Mouse (Mus musculus) c-Kit-positive CD71-negative TER-119-negative erythroid progenitor cells, embryonic 14.5 days (primary cell): ENCODE results near the gene Mbd3.

Experiments used
- DNase-seq: peaks from one replicate; pipeline ENCODE4 v3.0.0-alpha.2; 2013; ENCODE audit warnings: low read depth

The Mbd3 gene

DNA sequence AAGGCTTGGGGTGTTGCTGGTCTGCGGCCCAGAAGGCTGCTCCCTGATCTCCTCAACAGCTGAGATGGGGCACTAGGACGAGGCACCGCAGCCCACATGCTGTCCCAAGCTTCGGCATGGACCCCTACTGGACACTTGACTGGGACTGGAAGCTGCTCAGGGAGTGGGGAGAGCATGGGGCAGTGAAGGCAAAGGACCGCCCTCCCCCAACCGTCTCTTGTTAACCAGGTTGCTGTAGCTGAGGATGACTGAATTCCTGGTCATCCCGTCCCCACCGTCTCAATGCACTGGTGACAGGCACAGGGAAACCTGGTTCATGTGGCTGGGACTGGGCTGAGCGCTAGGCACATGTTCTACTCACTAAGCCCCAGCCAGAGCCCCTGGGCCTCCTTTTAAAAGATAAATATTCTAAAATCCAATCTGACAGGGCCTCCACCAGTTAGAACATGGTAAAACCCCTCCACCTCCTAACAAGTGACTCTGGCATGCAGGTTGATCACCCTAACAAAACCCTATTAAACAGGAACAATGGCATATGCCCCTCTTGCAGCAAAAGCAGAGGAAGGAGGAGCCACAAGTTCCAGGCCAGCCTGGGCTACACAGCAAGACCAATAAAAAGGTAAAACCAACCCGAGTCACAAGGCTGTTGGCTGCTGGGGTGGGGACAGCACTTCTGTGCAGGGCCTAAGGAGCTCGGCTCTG, 2.4 kb downstream of the Mbd3 start:
- no peak for DNase-seq

DNA sequence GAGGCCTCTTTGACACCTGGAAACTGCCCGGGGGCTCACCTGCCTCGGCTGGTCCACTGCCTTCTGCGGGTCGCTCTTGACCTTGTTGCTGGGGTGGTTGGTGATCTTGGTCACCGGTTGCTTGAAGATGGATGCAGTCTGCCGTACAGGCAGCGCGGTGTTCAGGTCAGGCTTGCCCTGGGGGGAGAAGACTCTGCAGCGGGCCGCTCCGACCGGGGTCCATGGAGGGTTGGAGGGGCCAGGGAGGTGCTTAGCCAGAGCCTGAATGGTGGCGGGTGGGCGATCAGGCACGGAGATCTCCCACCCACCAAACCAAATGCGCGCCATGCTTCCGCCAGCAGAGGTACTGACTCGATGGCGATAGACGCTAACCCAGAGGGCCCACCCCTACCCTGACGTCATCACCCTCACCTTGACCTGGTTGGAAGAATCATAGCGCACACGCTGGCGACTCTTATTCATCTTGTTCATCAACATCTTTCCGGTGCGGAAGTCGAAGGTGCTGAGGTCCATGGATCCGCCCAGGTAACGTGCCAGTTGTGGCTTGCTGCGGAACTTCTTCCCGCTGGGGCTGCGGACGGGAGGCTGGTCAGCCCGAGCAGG, 4.2 kb downstream of the Mbd3 start:
- DNase-seq, result no peak

DNA sequence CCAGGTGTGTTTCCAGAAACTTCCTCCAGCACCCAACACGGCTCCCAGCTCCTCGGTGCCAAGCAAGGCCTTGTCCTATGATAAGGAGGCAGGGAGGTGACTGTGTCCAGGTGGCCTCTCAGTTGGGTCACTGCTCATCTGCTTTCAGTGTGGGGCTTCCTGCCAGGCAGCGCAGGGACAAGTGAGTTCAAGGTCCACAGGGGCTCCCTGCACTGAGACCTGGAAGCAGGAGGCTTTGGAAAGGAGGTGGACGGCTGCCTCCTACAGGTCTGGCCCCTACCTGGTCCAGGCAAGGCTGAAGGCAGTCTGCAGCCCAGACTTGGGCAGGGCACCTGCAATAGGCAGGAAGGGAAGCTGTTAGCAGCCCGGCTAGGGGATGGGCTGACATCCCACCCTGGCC, 6.7 kb downstream of the Mbd3 start:
- no peak for DNase-seq

DNA sequence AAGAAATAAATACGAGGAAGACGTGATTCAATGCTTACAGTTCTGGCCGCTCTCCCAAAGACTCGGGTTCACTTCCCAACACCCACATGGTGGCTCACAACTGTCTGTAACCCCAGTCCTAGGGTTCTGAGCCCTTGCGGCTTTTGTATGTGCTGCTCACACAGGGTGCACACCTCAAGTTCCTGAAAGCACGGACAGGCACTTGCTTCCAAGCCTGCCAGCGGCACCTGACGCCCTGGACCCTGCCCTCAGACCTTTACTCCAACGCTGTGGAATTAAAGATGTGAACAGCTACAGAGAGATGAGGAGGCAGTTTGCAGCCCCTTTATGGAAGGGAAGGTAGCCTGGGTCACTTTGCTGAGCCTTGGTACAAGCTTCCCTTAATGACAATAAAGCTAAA, 8.7 kb downstream of the Mbd3 start:
- DNase-seq, result no peak

GRCm38 (mm10) chr10:80389185-80389708, 10.1 kb downstream of the Mbd3 start:
- no peak for DNase-seq

GRCm38 (mm10) chr10:80388731-80389130, 10.6 kb downstream of the Mbd3 start:
- no peak for DNase-seq

DNA sequence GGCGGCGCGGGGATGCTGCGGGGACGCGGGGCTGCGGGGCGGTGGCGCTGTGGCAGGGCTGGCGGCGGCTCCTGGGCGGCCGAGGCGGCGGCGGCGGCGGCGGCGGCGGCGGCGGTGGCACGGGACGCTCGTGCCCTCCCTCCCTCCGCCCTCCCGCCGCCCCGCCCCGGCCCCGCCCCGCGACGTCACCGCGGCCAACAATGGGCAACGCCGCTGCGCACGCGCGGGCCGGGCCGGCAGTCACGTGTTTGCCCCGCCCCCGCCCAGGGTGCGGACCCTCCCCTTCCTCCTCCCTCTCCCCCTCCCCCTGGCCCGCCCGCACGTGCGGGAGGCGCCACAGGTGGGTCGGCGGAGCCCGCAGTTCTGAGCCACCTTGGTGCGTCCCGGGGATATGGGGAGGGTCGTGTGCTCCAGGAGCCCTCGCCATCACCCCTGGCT, 11.8 kb downstream of the Mbd3 start, which contains the start of gene Mex3d:
Gene Mex3d (minus strand): TSS at position 138 of the 438 bp plus-strand sequence.
- DNase-seq, result peak; percentile 65

GRCm38 (mm10) chr10:80386735-80387471, 12.4 kb downstream of the Mbd3 start:
- DNase-seq, result no peak

GRCm38 (mm10) chr10:80385811-80386734, 13.3 kb downstream of the Mbd3 start:
- no peak for DNase-seq

DNA sequence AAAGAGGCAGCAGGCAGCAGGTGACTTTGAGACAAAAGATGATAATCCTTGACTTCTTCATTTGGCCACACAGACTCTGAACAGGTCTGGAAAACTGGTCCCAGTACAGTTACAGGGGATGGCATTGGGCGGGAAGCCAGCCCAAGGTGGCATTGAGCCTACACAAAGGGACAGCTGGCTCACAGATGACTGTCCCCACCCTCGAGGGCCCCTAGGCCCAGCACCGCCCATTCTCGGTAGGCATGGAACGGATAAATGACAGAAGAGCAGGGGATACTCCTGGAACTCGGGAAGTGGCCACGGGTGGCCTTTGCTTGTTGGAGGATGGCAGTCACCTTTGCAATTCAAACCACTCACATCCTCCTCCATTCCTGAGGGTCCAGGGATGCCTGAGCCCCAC, 14.0 kb downstream of the Mbd3 start:
- DNase-seq, result no peak

DNA sequence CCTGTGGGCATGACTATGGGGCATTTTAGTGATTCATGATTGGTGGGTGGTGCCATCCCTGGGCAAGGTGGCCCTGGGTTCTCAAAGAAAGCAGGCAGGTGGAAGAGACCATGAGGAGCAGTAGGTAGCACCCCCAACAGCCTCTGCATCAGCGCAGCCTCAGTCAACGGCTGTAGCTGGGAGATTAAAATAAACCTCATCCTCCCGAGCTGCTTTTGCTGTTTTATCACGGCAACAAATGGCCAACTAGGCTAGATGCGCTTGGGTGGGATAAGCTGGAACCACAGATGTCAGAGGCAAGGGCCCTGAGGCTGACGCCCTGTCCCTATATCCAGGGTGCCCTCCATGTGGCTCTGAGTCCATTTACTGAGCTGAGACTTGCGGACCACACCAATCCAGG, 14.6 kb downstream of the Mbd3 start:
- DNase-seq, result no peak

- no peak for DNase-seq
Observed at GRCm38 (mm10) chr10:80384115-80384639, 15.2 kb downstream of the Mbd3 start.

GRCm38 (mm10) chr10:80383431-80383830, 15.9 kb downstream of the Mbd3 start:
- DNase-seq, result no peak

DNA sequence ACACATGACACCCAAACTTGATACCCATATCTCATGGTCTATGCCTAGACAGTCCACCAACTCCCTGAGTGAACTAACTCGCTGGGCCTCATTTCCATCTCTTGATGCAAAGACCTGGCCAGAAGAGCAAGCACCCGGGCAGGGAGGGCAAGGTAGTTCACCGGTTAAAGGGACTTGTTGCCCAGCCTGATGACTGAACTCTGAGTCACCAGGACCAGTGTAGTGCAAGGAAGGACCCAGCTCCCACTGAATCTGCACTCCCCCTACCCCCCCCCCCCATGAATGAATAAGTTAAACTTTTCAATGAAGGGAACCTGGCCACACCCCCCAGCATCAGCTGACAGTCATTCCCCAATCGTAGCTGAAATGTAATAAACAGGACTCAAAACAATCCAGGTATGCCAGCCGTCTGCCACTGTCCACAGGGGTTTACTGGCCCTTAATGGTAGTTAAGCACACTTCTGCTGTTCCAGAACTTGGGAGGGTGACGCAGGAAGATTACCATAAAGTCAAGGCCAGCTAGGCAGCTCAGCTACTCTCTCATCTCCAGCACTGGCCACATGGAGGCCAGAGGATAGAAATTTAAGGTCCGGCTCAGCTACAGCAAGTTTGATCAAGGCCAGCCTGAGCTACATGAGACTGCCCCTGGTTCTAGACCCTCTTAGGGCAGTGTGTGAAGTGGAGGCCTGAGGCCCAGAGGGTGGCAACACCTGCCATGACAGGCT, 16.5 kb downstream of the Mbd3 start:
- no peak for DNase-seq

DNA sequence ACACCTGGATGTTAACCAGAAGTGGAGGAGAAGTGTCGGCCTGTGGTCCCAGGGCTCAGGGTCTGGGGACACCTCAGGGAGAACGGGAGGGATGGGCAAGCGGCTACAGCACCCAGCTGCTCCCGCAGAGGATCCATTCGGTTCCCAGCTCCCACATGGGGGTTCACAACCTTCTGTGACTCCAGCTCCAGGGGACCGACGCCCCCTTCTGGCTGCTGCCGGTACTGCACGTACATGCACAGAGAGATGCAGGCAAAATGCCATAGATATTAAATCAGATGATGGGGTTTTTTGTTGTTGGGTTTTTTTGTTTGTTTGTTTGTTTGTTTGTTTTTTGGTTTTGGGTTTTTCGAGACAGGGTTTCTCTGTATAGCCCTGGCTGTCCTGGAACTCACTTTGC, 21.6 kb downstream of the Mbd3 start:
- DNase-seq, result no peak

GRCm38 (mm10) chr10:80376160-80376559, 23.2 kb downstream of the Mbd3 start:
- peak; percentile 89 for DNase-seq

GRCm38 (mm10) chr10:80374063-80374462, 25.3 kb downstream of the Mbd3 start:
- peak; percentile 79 for DNase-seq

DNA sequence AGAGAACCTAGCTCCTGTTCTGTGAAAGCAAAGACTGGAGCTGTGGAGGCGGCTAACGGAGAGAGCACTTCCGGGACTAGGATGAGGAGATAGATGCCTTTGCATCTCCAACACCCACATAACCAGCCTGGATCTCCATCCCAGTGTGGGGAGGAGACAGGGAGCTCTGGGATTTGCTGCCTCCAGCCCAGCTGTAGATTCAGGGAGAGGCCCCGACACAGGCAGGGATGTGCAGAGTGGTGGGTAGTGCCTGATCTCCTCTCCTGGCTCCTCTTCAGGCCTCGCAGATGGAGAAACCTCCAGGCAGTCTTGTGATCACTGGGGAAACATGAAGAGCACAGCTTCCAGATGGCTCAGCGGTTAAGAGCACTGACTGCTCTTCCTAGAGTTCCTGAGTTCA, 26.6 kb downstream of the Mbd3 start:
- no peak for DNase-seq

- DNase-seq, result no peak
Observed at GRCm38 (mm10) chr10:80371983-80372382, 27.4 kb downstream of the Mbd3 start.

DNA sequence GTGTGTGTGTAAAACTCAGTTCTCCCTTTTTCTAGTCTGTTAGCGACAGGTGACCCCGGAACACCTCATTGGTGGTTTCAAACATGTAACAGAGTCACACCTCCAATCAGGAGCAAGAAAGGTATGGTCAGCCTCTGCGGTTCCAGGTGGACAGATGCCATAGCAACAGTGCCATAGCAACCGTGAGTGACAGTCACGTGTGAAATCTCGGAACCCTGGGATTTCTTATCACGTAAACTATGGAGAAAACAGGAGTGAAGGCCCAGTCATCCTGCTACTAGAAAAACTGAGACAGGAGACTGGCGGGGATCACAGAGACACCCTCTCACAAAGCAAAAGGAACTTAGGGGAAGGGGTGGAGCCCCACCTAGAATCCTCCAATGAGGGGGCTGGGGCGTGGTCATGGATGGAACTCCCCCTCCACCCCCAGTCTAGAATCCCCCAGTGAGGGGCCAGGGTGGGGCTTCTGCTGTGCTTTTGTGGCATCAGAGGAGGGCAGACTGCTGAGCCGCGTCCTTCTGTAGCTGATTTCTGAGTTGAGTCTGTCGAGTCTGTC, 27.9 kb downstream of the Mbd3 start:
- peak; percentile 50 for DNase-seq
